Mouse (Mus musculus) adrenal gland (tissue): ENCODE measurements around the gene Tmem131.

Experiments
- intact Hi-C: fragments of 180-260 bp; cut with DNase I; formaldehyde crosslinking; loops from one replicate; pipeline ENCODE4 v1.15.1; 2025

The Tmem131 gene

DNA sequence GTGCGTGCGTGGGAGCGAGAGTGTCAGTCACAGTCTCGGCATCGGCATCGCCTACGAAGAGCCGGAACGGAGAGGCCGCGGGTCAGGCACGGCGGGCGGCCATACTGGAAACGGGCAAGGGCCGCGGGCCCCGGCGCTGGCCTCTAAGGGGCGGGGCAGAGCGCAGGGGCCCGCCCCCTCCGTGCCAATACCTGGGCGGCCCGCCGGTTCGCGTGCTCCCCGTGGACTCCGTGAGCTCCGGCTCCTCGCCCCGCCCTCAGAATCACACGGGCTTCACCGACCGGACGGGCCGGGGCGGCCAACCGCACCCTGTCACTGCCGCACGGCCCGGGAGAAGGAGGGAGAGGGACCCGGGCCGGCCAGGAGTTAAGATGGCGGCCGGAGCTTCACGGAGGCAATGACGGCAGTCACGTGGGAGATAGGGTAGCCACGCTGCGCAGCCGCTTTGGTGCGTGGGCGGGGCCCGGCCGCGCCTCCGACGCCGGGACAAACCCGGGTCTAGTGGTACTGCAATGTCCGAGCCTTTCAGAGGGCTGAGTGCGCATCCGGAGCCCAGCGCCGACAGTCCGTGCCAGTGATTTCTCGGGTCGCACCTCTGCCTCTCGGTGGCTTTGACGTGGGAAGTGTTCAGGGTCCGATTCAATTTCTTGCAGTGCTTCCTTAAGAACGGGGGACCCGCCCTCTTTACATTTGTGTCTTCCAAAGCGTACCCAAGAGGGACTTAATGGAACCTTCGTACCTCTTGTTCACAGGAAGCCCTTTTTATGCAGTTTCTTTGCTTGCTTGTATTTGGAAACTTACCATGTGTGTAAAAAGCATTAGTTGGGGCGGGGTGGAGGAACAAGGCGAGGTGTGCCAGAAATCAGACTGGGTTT is 3.7 kb downstream of the Tmem131 start:
- intact Hi-C loops, result no loop called here

DNA sequence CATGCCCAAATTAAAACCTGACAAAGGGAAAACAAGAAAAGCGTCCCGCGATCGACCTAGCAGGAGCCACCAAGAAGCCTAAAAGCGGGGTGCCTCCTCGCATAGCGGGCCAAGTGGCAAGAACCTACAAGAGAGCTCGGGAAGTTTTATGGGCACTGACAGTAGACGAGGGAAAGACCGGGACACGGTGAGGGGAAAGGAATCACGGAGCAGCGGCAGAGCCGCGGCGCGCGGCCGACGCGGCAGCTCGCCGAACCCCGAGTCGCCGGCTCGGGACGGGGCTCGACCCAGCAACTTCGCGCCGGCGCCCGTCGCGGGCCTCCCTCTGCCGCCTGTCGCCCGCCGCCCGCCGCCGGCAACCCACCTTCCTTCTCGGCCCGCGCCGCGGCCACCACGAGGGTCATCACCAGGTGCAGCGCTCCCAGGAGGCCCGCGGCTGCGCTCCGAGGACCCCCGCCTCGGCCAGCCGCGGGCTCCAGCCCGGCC is 4.6 kb downstream of the Tmem131 start:
- intact Hi-C loops, result no loop called here

DNA sequence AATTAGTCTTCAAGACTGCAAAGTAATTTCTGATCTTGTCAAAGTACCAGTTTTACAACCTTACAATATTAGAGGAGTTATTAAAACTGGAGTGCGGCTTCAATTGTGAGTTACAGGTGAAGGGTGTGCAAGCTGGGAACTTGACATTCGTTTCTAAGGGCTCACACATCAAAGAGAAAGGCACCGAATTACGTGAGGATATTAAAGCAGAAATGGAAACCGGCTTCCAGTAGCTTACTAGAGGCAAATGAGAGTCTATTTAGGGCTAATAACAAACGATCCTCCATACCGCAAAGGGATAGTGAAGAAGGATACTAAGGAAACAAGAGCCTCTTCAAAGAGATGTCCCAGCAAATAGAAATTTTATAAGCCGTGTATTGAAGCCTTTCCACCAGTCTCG is 5.1 kb downstream of the Tmem131 start:
- intact Hi-C loops, result no loop called here

DNA sequence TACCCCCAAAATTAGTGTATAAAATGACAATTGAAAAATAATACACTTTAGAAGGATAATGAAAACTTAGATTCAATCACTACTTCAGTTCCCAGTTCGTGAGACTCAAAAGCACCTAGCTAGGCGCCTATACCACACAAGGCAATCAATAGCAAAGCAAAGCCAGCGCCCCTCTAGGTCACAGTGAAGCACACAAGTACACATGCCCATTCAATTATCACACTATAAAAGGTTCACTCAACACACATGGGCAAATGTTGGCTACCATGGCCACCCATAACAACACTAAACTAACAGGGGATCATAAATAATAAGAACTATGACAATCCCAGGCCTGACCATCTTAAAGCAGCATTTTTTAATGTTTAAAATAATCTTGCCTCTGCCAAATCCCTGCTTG is 5.8 kb downstream of the Tmem131 start:
- intact Hi-C loops, result no loop called here

DNA sequence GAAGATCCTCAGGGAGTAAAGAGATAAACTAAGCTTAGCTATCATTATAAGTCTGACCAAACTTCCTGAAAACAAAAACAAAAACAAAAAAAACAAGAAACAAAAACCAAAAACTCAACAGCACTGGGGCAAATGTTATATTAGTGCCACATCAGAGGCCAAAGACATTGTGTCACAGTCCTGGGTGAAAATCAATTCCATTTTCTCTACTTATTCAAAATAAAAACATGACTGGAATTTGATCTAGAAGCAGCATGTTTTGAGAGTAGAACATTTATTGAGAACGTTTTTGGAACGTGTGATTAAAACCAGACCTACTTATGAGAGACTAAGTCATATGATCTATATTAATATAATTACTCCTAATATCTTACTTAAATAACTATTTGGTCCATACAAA is 6.5 kb downstream of the Tmem131 start:
- intact Hi-C loops, result no loop called here

DNA sequence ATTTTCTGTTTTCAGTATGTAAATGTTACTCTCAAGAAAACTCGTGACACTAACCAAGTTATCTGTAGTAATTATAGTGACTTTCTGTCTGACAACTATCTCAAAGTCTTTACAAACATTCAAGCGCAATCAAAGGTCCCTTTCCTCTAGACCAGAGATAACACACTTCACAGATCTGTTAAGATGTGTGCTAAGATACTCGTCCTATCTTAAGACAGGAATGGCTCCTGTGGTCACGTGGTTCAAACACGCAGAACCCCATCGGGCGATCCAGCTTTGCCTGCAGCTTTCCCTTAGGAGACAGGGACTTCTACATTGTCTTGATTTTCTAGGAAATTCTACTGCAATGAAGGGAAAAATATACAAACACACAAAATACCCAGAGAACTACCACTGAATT is 6.9 kb downstream of the Tmem131 start:
- intact Hi-C loops, result no loop called here

DNA sequence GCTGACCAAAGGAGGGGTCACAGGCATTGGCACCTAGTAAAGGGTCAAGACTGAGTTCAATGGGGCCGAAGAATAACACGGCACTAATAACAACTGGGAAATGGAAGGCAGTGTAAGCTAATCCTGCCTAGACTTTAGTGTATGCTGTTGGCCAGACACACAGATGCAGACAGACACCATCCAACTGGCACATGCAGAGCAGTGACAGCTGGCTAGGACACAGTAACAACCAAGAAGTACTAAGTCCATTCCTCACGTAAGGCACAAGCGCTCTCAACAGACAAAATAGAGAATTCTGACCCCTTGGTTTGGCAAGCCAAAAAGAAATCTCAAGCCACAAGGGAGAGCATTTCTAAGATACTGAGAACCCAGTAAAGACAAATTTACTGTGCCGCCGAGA is 8.7 kb downstream of the Tmem131 start:
- intact Hi-C loops, result no loop called here

DNA sequence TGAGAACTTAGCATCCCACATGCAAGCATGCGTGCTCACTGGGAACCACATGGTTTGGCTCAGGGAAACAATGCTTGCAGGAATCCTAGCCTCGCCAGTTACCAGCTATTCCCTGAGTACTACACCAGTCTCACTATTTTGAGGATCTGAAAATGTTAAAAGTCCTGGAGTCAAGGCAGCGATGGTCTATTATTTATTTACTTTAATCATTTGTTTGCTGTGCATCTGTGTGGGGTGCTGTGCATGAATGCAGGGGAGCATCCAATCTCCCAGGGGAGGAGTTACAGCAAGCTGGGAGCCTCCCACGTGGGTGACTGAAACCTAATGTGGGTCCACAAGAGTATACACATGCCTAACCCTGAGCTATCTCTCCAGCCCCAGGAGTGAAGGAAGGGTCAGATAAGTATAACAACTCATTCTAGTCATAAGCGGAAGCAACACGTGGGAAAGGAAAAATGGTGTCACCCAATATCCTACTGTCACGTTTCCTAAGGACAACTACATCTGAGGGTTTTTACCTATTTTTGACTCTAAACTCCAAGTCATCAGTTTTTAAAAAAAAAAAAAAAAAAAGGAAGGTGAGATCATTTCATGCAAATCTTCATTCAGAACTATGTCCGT is 9.4 kb downstream of the Tmem131 start:
- intact Hi-C loops, result no loop called here

DNA sequence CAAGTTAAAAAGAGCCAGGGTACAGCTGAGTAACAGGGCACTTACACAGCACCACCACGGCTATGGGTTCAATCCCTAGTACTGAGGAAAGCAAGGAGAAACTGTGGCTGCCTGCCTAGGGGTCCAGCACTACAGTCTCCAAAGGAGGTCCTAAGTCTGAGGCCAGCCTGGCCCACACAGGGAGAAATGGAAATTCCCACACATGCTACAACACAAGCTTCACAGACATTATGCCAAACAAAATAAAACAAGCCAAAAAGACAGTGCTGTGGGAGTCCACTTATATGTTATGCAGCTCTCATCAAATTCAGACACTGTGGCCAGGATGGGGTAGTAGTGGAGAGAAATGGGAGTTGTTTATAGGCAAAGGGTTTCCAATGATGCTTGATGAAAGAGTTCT is 11.2 kb downstream of the Tmem131 start:
- intact Hi-C loops, result no loop called here

DNA sequence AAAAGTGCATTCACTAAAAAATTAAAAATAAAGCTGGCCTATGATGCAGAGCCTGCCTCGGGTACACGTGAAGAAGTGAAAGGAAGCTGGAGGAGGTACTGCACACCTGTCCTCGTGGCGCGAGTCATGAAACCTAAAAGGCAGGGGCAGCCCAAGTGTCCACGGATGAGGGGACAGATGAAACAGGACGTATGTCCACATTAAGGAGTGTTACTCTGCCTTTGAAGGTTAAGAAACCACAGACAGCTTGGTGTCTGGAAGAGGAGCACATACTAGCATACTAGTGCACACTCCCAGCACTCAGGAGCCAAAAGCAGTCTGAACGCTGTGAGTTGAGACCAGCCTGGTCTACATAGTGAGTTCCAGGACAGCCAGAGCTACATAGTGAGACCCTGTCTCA is 12.6 kb downstream of the Tmem131 start:
- intact Hi-C loops, result no loop called here

DNA sequence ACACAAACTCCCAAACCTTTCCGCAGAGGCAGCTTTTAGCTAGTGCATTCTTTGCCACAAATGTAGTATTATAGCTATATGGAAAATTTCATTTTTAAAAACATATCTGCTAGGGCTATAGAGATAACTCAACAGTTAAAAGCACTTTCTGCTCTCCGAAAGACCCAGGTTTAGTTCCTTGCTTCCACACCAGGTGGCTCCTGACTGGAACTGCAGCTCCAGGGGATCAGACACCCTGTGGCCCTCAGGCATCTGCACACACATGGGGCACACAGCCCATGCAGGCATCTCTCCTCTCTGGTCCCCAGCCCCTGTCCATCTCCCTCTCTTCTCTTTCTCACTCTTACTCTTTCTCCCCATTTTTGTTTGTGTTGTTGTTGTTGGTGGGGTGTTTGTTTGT is 13.5 kb downstream of the Tmem131 start:
- intact Hi-C loops, result no loop called here

DNA sequence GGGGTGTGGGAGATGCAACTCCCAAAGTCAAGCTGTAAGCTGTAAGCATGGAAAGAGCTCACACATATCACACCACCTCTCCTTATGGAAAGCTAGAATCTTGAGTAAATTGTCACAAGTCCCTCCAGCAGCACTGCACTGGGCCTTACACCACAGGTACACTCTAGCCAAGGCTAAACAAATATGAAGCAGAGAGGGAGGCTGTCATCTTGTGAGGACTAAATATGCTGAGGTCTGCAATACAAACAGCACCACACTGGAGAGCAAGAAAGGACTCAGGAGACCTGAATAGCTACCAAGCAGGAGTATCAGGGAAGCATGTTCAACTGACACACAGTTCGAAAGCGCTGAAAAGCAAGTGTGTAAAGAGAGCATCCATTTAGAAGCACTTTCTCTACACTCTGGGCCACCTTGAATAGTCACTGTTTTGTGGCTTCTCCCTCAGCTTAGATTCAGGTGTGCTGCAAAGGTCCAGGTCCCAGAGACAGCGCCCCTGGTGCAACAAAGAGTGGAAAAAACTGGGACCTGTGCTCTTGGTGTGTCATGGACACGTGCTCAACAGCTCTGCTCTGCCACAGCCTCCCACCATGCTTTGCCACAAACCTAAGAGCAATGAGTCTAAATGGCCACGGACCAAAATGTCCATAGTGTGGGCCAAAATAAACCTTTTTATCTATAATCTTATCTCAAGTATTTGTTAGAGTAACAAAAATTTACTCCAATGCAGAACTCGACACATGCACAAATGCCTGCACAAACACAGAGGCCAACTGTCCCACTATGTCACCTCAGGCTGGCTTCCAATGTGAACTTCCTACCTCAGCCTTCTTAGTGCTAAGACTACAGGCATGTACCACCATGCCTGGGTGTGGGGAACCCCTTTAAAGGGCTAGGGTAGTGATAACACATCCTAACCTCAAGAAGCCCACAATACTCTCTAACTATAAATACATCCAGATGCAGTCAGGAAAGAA is 14.8 kb downstream of the Tmem131 start:
- intact Hi-C loops, result no loop called here

DNA sequence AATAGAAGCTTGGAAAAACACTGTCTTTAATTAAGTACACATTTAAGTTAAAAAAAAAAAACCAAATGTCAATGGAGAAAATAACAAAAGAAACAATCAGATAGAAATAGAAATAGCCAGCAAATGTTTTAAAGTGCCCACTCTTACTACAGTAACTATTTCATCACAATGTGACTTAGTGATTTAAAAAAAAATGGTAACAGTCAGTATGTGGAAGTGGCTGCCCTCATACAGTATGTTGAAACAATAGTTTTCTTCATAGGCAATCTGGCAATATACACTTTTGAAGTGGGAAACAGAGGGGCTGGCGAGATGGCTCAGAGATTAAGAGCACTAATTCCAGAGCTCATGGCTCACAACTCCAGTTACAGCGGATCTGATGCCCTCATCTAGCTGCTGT is 15.9 kb downstream of the Tmem131 start:
- intact Hi-C loops, result no loop called here

DNA sequence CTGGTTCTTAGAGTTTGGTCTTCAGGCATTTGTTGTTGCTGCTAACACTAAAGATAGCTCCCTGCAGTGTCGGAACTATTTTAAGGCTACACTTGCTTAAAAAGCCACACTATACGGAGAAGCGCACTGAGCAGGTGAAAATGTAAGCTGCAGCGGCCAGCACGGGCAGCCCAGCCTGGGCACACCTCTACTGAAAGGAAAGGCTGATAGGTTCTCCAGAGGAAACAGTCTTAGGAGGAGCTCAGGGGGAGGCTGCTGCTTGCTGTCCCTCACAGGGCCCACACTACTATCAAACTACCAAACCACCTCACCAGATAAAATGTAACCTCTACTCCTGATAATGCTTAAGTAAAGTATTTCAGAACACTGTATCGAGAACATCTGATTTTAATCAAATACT is 16.7 kb downstream of the Tmem131 start:
- intact Hi-C loops, result no loop called here

DNA sequence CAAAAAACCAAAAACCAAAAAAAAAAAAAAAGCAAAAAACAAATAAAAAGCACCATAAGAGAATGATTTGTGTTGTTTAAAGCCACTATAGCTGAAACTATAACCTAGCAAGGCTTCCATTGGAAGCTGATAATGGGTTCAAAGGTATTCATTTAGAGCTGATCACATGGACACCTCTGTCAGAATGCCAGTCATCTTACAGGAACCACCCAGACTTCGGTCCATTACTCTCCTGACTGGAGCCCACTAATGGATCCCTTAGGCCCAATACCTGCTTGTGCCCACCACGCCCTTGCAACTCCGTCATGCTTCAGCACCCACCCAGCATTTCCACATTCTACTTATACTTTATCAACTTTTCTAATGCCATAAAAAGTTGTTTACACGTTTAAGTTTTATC is 17.2 kb downstream of the Tmem131 start:
- intact Hi-C loops, result no loop called here

DNA sequence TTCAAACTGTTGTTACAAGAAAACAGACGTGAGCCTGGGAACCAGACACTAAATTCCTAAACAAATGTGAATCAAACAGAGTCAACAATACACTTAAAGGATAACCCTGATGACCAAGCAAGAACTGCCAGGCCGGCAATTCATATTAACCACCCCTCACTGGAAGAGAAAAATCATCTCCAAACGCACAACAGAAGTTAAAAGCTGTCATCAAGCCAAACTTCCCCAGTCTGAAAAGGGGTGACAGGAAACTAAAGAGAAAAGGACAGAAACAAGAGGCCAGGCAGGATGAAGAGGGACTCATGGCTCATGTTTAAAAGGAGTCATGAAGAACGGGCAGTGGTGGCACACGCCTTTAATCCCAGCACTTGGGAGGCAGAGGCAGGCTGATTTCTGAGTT is 17.7 kb downstream of the Tmem131 start:
- intact Hi-C loops, result no loop called here

DNA sequence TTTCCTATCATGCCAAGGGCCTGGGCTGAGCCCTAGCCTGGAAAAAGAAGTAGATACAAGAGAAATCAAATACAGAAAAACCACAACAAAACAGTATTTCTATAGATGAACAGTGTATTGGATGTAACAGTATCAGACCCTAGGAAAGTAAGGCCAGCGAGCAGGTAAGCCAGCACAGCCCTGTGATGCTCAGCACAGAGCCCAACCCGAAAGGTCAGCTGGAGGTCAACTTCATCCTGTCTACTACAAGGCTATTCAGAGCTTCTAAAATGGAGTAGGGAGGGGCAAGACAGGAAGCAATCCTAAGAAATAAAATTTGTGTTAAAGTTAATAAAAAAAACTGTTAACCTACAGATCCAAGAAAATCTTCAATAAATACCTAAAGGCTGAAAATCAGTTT is 18.6 kb downstream of the Tmem131 start:
- intact Hi-C loops, result no loop called here

DNA sequence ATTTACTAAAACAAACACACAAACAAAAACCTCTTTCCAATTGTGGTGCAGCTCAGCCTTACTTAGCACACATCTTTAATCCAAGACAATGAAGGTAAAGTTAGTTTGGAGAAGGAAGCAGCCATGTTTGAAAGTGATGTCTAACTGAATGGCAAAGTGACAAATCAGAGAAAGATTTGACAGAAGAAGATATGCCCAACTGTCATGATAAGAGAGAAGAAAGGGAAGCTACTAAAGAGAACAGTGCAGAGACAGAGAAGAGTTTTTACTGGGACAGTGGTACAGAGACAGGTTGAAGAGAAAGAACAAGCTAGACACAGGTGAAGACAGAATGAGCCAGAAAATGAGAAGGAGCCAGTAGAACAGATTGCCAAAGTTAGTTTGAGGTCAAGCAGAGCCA is 19.6 kb downstream of the Tmem131 start:
- intact Hi-C loops, result no loop called here

DNA sequence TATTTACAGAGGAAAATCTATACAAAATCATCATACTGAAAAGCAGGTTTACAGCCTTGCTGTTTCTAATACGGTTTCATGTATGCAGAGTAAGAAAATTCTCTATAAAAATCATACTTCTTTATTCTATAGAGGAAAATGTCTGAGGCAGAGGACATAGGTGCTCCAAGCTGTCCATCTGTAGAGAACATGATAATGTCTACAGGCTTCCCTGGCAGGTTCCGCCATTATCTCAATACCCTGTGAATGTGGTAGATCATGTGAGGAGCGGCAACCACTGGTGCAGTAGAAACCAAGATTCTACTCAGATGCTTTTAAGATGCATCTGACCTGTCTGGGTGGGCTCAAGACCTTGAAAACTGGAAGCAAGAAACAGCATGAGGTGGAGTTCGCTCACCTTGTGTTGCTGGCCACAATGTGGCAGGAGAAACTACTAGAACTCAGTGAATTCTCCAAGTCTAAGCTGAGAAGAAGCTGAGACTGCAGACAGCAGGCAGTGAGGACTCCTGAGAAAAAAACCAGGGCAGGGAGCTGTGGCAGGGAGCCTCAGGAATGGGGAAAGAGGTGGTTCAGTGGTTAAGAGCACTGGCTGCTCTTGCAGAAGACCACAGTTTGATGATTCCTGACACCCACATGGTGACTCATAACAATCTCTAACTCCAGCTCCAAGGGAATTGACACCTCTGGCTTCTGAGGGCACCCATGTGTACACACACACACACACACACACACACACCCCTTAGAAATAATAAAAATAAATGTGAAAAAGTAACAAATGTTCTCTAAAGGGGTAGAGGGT is 20.6 kb downstream of the Tmem131 start:
- intact Hi-C loops, result no loop called here

DNA sequence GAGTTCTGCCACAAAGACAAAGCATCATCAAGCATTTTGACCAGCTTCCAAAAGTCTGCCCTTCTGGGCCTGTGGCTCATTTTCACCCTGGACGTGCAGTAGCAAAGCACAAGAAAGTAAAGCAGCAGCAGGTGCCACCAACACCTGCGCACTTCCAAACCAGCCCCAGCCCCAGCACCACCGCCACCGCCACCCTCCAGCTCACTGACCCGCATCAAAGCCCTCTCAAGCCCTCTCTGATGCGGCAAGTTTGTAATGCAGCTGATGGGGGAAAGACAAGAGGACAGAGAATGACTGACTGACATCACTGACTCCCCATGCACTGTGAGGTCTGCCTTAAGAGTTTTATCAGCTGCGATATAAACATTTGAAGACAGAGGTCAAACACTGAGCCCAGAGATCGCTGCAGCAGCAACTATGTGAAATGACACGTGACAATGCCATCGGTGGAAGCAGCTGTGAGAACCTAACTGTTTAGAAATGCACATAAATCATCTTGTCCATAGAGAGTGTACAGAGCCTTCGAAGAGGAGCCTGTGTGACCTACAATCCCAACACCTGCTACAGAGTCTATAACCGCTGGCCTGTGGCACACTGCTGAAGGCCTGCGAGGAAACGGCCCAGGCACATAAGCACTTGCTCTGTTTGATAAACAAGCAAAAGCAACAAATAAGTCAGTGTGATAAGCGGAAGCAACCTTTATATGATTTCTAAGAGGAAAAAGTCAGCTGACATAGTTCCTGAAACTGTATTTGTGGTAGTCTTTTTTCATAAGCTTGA is 21.7 kb downstream of the Tmem131 start:
- intact Hi-C loops, result no loop called here
